Mouse (Mus musculus) kidney, embryonic 14.5 days (tissue): ENCODE measurements around the gene Qtrt1. TPM values are rescaled to one million over a fixed set of nuclear protein-coding genes. Genes with fewer than 3 reads are reported as not detected.

Experiments used
- polyA plus RNA-seq: library from polyadenylated mRNA; unstranded; fragments of >200 nt; fragmentation: Nextera tagmentation; extraction: Ambion mirVana; gene quantifications from 2 replicates; pipeline ENCODE4 v1.2.1, GENCODE M21; 2014

Qtrt1 gene
- polyA plus RNA-seq, 1 experiment from 2014 or later: 55.7 TPM

Other genes starting within 250 kb of the Qtrt1 start
- 13.7 and 14.0 TPM in 2 replicates for gene Pde4a, start 246.1 kb upstream of the Qtrt1 start, polyA plus RNA-seq
- 26.8 and 34.2 TPM in 2 replicates for gene Keap1, start 172.5 kb upstream of the Qtrt1 start, polyA plus RNA-seq
- gene S1pr5, start 163.4 kb upstream of the Qtrt1 start, polyA plus RNA-seq: 0.07 and 0.19 TPM in 2 replicates
- gene Atg4d, start 146.5 kb upstream of the Qtrt1 start, polyA plus RNA-seq: 35.5 and 43.7 TPM in 2 replicates
- 15.3 and 18.6 TPM in 2 replicates for gene Kri1, start 123.9 kb upstream of the Qtrt1 start, polyA plus RNA-seq
- gene Cdkn2d, start 120.4 kb upstream of the Qtrt1 start, polyA plus RNA-seq: 45.3 and 56.2 TPM in 2 replicates
- gene Ap1m2, start 99.5 kb upstream of the Qtrt1 start, polyA plus RNA-seq: 33.7 and 36.0 TPM in 2 replicates
- 46.2 and 80.5 TPM in 2 replicates for gene Slc44a2, start 91.1 kb upstream of the Qtrt1 start, polyA plus RNA-seq
- 122 and 235 TPM in 2 replicates for gene Ilf3, start 44.0 kb upstream of the Qtrt1 start, polyA plus RNA-seq
- gene Dnm2, start 13.1 kb downstream of the Qtrt1 start, polyA plus RNA-seq: 47.8 and 66.1 TPM in 2 replicates
- gene Tmed1, start 98.4 kb downstream of the Qtrt1 start, polyA plus RNA-seq: 118 and 156 TPM in 2 replicates
- gene AB124611, start 114.3 kb downstream of the Qtrt1 start, polyA plus RNA-seq: 3.8 and 4.8 TPM in 2 replicates
- 46.9 and 60.3 TPM in 2 replicates for gene Carm1, start 135.1 kb downstream of the Qtrt1 start, polyA plus RNA-seq
- gene Timm29, start 180.9 kb downstream of the Qtrt1 start, polyA plus RNA-seq: 27.0 and 41.3 TPM in 2 replicates
- 23.4 and 24.0 TPM in 2 replicates for gene Yipf2, start 181.0 kb downstream of the Qtrt1 start, polyA plus RNA-seq
- 105 and 125 TPM in 2 replicates for gene Smarca4, start 204.3 kb downstream of the Qtrt1 start, polyA plus RNA-seq